Mouse (Mus musculus) kidney, adult 9 months (tissue): ENCODE results near the gene Acsbg1.
A peak's percentile ranks its signal among the peaks of the same experiment; 100 is the strongest.
"Not testable (repeated sequence)": the region's sequence is repeated elsewhere in the genome, so short reads cannot be mapped to it uniquely, and the experiment has no call there.

Source experiments
- DNase-seq: peaks from one replicate; pipeline ENCODE4 v3.0.0; 2022

The Acsbg1 gene

DNA sequence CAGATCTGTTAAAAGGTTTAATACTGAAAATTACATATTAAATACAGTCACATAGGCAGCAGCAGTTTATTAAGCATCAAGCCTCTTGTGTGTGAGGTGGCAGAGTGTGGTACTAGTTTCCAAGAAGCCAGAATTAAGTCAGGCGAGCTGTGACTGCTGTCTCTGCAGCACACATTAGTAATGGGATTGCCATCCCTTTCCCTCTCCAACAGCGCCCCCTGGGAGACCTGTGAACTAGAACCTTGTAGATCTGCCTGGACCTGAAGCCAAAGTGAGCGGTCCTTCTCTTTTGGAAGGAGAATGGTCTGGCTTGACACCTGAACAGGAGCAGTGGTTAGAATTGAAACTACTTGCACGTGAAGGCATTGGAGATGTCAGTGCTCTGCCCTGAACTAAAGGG lies 56.8 kb downstream of the Acsbg1 start:
- DNase-seq, result peak; percentile 67

DNA sequence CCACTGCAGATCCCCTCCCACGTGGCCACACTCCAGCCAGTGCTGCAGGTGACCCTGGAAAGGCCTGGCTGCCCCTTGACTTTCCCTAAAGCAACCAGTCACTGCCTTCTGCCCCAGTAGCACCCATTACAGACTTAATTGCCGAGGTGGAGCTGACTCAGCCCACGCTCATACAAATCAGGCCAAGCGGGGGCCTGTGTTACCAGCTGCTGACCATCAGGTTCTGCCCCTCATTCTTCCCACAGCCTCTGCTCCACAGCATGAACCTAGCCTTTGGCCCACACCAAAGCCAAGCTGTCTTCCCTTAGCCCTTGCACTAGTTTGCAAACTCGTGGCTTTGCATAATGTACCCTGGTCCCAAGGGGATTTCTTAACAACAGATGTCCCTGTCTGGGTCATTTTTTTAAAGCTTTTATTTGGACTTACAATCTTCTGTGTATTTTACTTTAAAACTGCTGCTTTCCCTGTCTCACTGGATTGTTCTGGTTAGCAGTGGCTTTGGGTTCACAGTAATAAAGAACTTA lies 57.5 kb downstream of the Acsbg1 start:
- no peak for DNase-seq

DNA sequence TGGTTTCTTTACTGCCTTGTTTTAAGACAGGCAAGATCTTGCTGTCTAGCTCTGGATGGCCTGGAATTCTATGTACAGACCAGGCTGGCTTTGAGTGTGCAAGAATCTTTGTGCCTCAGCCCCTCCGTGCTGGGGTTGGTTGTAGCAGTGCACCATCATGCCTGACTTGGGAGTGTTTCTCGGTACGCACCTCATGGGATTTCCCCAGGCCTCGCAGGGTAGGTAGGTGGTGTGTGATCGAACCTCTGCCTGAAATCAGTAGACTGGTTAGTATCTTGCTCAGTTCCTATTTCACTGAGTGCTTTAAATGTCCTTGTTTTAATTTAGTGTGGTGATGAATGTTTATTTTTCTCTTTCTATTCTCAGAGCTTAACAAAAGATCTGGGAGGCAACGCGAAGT lies 58.8 kb downstream of the Acsbg1 start:
- DNase-seq, result no peak

DNA sequence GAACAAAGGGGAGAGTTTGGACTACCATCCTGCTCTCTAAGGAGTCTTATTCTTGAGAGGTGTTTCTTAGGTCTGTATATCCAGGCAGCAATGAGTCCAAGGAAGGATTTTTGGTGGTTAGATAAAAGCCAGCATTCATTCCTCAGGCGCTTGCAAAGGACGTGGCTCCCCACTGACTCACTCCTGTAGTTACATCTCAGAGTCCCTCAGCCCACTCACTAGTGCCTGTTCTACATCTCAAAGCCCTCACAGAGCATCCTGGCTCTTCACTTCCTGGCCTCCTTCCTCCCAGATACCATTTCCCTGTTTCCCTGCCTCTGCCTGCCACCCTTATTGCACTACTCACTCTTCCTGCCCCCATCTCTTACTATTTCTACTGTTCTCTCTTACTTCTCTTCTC lies 59.3 kb downstream of the Acsbg1 start:
- DNase-seq, result no peak

DNA sequence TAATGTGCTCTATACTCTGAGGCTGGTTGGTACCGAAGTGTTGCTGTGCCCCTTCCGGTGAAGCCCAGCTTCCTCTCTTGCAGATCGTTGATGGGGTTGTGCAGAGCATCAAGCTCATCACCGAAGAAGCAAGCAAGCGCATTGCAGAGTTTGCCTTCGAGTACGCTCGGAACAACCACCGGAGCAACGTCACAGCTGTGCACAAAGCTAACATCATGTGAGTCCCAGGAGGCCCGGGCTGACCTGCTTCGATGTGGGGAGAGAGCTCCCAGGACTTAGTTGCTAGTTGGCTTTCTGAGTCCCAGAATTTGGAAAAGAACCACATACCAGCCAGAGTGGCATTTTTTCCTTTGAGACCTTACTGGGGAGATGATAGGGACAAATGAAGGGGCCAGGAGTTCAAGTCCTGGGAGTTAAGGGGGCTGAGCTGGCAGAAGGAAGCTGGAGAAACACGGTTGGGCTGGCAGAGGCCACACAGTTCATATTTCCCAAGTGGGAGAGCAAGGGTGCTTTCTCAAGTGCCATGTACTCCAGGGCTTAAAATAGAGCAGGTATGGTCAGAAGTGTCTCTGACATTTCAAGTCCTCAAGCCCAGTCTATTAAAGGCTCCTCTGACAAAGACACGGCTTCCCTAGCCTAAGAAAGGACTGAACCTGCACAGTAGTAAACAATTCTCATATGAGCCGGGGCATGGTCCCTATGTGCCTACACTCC lies 64.8 kb downstream of the Acsbg1 start:
- DNase-seq, result no peak

DNA sequence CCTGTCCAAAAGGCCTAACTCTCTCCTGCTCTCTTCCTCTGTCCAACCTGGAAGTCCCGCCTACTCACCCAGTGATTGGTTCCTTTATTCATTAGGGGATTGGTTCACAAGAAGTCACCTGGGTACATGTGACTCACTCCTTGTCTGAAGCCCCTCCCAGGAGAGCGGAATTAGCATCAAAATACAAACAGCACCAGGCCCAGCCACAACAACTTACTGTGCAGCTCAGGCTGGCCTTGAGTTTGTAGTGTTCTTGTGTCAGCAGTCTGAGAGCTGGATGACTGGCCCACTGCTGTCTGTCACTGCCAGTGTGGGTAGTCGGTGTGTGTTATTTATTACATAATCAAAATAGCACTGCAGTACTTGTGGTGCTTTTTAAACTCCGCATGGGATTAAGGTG lies 68.0 kb downstream of the Acsbg1 start:
- not testable (repeated sequence) for DNase-seq

DNA sequence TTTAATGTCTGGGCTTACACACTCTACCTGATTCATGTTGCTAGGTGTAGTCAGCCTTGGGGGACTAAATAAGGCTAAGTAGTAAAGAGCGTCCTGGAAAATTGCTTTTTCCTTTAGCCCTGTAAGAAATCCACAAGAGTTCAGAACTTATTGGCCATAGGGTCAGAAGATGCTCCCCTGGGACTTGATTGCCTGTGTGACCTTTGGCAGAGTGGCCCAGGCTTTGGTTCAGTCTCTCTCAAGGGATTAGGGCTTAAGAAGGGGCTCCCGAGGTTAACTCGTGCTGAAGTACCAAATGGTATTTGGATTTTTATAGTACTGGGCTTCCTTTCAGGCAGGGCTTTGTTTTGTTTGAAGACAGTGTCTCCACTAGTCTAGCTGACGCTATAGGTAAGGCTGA lies 73.8 kb downstream of the Acsbg1 start:
- peak; percentile 19 for DNase-seq

DNA sequence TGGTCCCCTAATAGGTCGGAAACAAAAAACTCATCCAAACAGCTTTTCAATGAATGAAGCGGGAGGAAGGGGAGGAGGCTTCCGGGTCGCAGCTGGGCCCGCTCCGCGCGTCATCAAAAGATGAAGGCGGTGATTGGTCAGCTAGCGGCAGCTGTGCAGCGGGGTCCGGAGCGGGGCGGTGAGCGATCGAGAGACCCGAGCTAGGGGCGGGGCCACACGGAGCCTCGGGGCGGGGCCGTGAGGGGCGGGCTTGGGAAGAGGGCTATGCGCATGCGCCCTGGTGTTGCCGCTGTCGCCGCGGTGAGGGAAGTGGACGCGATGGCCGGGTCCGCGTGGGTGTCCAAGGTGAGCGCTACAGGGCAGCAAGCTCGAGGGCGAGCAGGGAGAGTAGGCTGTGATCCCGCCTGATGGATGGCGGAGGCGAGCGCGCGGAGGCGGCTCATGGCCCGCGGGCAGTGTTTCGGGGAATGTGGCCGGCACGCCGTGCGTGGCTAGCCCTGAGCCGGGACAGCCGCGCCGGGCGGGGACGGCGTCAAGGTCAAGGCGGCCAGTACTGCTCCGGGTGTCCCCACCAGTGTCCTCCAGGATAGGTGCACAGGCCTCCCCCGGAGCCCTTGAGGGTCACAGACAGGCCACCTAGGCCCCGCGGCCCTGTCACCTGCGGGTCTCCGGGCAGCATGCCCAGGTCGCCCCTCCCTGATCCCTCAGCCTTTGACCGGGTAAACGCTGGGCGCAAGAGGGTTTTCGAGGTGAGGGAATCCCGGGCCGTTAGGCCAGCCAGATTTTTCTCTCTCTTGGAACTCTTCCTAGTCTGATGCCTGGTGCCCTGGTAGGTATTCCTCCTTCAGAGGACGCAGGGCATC lies 75.2 kb downstream of the Acsbg1 start, which contains the start of gene Idh3a:
Gene Idh3a, plus strand, starts transcription at position 136 of the 863 bp plus-strand sequence.
- DNase-seq, result peak; percentile 98

DNA sequence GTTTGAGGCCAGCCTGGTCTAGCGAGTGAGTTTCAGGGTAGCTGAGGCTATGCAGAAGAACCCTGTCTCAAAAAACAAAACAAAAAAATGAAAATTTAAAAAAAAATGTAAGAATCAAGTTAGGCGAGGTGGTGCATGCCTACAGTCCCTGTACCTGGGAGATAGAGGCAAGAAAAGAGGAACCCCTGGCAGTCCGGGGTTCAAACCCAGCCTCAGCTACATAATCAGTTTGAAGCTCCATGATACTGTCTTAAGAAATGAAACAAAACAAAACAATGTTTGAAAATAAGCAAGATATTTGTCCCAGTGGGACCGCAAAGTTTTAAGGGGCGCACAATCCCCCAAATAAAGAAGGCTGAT lies 75.9 kb downstream of the Acsbg1 start:
- no peak for DNase-seq

DNA sequence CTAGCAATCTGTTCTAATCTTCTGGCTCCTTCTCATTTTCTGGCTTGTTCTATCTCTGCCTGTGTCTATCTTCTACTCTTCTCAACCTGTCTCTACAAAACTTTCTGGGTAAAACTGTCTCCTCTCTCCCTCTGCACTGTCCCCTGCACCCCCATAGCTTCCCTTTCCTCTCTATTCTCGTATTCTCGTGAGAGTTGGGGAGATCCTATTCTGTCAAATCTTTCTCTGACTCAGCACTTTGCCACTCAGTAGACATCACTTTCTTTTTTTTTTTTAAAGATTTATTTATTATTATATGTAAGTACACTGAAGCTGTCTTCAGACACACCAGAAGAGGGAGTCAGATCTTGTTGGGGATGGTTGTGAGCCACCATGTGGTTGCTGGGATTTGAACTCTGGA lies 77.5 kb downstream of the Acsbg1 start:
- DNase-seq, result not testable (repeated sequence)

DNA sequence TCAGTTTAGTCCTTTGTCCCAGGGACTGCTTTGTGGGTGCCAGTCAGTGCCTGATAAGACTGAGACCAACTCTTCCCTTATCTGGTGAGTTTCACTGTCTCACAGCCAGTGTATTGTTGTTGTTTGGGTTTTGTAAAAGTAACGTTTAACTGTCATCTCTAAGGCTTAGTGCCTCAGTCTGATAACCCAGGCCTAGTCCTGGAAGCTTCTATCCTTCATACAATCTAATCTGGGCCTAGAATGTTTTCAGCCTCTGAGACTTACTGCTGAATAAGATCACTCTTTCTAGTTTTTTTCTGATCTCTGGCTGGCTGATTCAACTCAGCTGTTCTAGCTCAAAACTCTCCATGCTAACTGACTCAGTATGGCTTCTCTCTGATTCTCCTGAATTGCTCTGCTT lies 78.0 kb downstream of the Acsbg1 start:
- no peak for DNase-seq

DNA sequence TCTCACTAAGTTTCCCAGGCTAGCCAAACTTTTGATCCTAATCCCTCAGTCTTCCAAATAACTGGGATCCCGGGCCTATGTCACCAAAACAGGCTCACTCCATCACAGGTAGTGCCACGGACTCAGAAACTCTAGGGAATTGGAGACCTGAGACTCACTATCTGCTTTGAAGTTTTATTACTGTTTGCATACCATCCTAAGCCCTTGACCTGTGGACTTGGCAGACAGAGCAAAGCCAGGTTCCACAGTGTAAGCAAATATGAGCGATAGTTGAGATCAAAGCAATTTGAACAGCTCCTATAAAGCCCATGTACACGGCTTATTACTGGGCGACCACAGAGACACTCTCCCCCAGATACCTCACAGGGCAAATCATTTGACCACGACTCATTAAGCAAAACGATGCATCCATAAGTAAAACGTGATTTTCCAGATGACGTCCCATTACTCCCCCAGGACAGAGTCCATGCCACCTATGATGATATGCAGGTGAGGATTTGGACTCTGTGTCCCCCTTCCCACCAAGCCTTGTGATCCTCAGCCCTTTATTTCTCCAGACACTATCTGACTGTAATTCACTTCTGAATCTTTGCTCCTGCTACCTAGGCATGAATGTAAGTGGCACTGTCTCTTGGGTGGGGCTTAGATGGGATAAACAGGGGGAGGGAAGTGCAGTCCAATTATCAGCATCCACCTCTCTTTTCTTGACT lies 90.4 kb downstream of the Acsbg1 start:
- no peak for DNase-seq

DNA sequence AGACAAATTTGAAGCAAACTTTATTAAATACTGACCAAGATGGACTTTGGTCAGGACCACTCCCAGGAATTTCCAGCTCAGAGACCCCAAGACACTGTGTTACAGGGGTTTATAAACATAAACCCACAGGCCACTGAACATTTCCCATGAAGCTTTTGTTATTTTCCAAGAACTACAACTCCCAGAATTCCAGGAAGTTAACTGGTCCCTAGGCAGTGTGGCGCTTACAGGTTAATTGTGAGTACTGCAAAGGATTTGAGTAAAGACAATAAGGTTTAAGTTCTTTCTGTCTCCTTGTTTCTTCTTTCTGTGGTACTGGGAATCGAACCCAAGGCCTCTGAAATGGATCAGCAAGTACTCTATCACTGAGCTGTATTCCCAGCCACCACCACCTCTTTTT lies 92.9 kb downstream of the Acsbg1 start:
- peak; percentile 37 for DNase-seq

DNA sequence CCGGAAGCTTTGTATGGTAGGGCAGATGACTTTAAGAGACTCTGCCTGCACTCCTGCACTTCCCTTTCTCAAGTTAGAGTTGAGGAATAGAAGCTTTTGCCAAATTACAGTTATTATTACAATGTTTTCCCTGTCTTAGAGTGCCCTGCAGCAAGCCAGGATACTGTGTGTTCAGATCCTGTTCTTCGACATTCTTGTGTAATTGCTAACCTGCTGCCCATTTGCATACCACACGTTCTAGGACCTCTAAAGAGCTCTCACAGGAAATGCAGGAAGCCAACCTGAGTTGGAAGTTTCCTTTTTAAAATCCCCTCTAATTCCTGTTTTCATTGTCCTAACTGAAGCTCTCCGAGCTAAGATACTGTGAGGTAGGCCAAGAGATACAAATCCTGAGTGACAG lies 94.7 kb downstream of the Acsbg1 start:
- peak; percentile 32 for DNase-seq

DNA sequence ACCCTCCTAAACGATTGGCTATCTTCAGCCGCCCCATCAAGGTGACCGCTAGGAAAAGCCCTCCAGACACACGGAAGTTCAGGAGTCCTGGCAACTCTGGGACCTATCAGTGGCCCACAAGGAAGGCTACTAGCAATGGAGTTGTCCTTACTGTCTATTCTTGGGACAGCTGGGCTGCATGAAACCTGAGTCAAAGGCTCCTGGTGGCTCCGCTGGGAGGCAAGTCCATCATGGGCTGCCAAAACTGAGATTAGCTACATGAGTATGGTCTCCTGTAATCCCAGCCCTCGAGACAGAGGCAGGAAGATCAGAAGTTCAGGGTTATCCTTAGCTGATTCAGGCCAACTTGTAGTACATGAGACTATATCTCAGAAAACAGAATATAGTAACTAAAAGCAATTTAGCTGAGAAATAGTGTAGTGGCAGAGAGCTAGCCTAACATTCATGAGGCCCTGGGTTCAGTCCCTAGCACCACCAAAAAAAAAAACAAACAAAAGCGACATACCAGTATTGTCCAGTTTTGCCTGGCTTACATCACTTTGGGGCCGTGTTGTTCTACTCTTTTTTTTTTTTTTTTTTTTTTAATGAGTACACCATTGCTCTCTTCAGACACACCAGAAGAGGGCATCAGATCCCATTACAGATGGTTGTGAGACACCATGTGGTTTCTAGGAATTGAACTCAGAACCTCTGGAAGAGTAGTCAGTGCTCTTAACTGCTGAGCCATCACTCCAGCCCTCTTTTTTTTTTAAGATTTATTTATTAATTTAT lies 100.7 kb downstream of the Acsbg1 start:
- DNase-seq, result no peak

DNA sequence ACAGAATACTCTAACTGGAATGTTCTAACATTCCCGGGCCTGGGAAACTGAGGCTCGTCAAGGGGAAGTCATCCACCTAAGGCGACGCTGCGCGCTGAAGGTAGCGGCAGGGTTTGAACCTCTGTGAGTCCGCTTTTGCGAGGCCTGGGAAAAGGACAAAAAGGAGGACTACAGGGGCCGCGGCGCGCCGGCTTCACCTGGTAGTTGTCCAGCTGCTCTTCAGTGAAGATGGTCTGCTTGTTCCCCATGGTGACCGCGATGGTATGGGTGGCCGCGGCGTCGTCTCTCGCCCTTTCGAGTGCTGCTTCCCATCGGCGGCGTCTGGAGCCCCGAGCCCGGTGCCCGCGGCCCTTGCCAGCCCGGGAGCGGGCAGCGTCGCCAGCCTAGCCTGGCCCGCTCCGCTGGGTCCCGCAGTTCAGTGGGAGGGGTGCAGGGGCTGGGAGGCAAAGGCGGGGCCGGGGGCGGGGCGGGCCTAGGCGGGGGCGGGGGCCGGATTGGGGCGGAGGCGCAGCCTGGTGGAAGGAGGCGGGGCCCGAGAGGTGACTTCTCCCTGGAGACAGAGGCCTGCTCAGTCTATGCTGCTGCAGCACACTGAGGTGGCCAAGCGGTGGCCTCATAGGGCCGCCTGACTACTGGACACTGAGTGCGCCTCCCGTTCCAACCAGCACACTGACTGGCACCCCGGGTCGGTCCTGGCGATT lies 101.7 kb downstream of the Acsbg1 start, which contains the start of gene Cib2:
Gene Cib2, minus strand, starts transcription at position 448 of the 701 bp plus-strand sequence.
- peak; percentile 89 for DNase-seq

DNA sequence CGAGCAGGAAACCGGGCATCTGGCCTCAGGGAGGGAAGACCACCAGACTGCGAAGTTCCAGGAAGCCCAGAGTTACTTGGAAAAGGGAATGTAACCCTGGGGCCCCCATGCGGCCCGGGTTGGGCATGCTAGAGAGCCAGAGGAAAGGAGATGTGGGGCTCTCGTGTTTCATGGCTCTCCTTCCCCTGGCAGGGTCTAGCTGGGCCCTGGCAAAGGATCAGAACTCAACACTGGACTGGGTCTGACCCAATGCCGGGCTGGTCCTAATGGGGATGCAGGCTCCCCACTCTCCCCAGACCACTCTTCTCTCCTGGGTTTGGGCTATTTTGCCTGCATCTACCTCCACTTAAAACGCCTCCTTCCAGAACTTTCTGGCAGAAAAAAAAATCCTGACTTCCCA lies 102.9 kb downstream of the Acsbg1 start:
- DNase-seq, result no peak

DNA sequence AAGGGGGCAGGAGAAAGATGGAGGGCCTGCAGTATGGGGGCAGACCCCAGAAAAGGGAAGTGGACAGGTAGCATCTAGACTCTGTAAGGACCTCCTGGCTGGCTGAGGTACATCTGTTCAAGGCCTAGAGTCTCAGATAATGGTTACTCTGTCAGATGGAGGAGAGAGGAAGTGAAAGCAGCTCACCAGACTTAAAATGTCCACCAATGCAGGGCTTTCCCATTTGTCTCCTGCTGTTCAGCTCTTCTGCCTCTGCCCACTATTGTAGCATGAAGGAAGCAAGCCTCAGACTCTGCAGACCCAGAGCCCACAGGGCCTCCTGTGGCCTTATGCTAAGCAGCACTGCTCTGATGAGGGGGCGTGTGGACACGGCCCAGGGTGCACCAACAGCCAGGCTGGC lies 106.6 kb downstream of the Acsbg1 start:
- DNase-seq, result no peak
